Mouse (Mus musculus): ENCODE measurements around the gene Crygb.
A peak's percentile ranks its signal among the peaks of the same experiment; 100 is the strongest.

Crygb gene

DNA sequence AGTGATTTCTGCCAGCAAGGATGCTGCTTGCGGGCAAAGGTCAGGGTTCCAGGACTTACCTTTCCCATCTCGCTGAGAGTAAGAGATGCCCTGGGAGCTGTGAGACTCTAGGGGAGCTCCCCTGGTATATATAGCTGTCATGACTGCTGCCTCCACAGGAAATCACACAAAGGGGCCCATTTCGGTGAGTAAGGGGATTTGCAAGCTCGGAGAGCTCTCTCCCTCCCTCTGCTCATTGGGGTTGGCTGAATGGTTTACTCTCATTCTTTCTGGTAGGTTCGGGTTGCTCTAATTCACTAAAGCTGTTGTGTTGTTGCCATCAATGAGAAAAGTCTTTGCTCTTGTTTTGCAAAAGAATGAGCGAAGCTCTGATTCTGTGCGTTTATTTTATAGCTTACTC lies at the start of gene Crygb:
Crygb (minus strand) TSS at position 101 of the 400 bp plus-strand sequence.
- DNase-seq (ENCODE audit: extremely low read depth, low read depth): no peak

DNA sequence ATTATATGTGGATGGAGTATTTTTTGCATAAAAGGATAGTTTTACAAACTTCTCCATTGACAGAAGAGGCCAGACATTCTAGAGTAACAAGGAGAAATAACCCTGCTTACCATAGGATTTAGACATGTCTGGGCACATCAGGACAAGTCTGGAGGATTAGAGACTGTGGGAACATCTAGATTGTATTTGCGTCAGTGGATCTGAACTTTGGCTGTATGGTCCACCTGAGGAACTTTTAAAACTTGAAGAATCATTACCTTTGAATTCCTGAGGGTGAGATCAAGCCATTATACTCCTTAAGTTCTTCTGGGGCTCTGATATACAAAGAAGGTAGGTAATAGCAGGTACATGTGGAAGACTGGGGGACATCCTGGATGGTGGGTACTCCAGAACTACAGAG lies 49.6 kb upstream of the Crygb start:
- no peak for DNase-seq (ENCODE audit: extremely low read depth, low read depth)

- DNase-seq (ENCODE audit: extremely low read depth, low read depth): no peak
Observed at GRCm38 (mm10) chr1:65130226-65130625, 48.1 kb upstream of the Crygb start.

DNA sequence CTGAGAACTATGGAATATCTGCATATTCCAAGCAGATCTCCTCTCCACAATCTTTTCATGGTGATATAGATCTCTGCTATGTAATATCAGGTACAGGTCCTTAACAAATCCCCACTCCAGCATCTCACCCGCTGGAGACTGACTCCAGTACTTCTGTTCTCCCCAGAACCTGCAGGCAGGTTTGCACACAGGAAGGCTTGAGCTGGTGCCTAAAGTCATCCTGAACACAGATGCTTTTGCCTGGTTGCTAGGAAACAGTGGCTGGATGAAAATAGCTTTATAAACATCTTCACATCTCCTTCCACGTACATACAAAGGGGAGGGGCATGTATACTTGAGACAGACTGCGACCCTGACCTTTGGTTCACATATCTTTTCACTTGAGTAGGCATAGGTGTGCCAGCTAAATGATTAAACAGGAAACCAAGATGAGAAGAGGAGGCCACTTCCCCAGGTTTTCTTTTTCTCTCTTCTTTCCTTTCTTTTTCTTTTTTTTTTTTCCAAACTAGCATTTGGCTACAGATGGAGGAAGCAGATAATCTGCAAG lies 47.6 kb upstream of the Crygb start:
- no peak for DNase-seq (ENCODE audit: extremely low read depth, low read depth)

GRCm38 (mm10) chr1:65122574-65123372 lies 40.7 kb upstream of the Crygb start, which contains the start of gene D630023F18Rik:
Gene D630023F18Rik, minus strand, starts transcription at chr1:65123214.
- DNase-seq (ENCODE audit: extremely low read depth, low read depth): no peak

- no peak for DNase-seq (ENCODE audit: extremely low read depth, low read depth)
Observed at GRCm38 (mm10) chr1:65119438-65119837, 37.4 kb upstream of the Crygb start, which contains the start of gene Gm28845. Gene Gm28845, minus strand, starts transcription at chr1:65119558.

- DNase-seq (ENCODE audit: extremely low read depth, low read depth): no peak
Observed at GRCm38 (mm10) chr1:65118150-65118913, 36.2 kb upstream of the Crygb start.

- DNase-seq (ENCODE audit: extremely low read depth, low read depth): no peak
Observed at GRCm38 (mm10) chr1:65113536-65114172, 31.6 kb upstream of the Crygb start.

- no peak for DNase-seq (ENCODE audit: extremely low read depth, low read depth)
Observed at GRCm38 (mm10) chr1:65112807-65113196, 30.7 kb upstream of the Crygb start.

DNA sequence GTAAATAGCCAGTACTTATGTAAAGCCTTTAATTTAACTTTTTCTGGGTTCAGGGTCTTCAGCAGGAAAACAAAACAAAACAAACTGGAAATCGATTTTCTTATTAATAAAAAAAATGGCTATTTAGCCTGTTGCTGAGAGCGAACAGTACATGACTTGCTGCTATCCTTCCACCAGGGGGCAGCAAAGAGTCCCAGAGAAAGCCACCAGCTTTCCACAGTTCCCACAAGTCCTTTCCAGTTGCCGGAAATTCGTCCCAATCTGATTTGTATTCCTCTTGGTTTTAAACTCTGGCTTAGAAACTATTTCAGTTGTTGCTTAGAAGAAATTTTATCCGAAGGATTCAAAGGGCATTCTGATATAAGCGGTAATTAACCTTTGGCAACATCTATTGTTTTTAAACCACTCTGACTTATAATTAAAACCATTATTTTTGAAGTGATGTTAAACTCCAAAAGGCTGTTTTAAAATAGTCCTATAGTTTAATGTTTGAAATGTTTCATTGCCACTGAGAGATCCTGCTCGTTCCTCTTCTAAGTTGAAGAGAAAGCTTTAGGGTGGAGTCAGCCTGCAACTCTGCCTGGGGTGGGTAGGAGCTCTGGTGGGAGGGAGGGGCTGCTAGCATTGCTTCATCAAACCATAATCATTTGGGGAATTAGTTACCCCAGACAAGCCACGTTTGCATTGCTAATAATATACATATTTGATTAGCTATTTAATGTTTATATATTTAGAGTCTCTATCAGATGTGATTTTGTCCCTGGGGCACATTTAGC lies 30.1 kb upstream of the Crygb start:
- DNase-seq (ENCODE audit: extremely low read depth, low read depth): peak; percentile 40

DNA sequence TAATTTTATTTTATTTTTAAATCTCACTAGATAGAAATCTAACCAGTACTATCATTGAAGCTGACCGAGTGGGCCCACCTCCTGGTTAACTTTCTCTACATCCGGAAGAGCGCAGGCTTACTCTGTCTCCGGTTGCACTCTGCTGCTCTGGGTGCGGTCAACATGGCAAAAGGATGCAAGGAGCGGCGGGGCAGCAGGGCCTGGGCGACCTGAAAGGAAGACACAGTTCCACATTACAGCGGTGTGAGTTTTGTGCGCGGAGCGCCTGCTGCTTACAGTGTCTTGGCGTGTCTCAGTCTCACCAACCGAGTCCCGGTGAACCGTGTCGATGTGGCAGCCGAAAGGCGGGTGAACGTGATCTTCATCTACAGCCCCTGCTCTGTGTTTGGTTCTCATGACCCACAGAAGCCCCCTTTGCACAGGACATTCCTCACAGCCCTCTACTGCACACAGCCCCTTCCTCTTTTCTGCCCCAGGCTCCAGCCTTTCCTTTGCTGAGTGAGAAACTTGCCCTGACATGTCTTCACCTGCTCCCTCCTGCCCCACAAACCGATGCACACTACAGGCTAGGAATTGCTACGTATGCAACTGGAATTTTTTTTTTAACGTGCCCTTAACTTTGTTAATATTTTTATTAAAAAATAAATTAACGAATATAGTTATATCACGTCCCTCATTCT lies 27.8 kb upstream of the Crygb start:
- peak; percentile 26 for DNase-seq (ENCODE audit: extremely low read depth, low read depth)

DNA sequence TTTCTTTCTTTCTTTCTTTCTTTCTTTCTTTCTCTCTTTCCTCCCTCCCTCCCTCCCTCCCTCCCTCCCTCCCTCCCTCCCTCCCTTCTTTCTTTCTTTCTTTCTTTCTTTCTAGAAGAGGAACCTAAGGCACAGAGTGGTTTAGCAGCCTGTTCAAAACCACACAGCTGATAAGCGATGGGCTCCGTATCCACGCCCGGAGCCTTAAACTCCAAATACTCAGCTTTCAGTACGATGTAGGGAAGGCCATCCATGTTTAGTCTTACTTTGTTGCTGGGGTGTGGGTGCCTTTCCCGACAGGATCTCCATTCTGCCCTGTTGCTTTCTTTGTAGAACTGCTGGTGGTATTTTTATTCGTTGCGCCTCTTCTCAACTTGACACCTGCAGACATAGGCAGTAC lies 27.1 kb upstream of the Crygb start:
- DNase-seq (ENCODE audit: extremely low read depth, low read depth): peak; percentile 56

GRCm38 (mm10) chr1:65107654-65108279 lies 25.7 kb upstream of the Crygb start:
- DNase-seq (ENCODE audit: extremely low read depth, low read depth): no peak

- no peak for DNase-seq (ENCODE audit: extremely low read depth, low read depth)
Observed at GRCm38 (mm10) chr1:65103273-65103672, 21.2 kb upstream of the Crygb start, which contains the start of gene Cryga. Gene Cryga, minus strand, starts transcription at chr1:65103373.

- no peak for DNase-seq (ENCODE audit: extremely low read depth, low read depth)
Observed at GRCm38 (mm10) chr1:65096953-65097352, 14.9 kb upstream of the Crygb start.

DNA sequence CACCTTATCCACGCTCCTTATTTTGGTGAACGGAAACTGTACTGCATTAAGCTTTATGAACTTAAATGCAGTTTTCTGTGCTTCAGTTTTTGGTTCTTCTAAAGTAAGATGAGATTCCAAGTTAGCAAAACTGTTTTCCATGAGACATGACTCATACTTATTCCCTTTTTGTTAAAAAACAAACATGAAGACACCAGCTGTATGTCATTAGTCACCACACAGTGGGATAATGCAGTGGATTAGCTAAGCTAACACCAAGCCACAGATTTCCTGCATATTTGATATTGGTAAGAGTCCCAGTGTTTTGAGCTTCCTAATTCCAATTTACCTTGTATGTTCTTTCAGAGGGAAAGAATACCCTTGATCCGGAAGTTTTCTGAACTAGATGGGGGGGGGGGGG lies 9.5 kb upstream of the Crygb start:
- DNase-seq (ENCODE audit: extremely low read depth, low read depth): no peak

GRCm38 (mm10) chr1:65090370-65090769 lies 8.3 kb upstream of the Crygb start:
- no peak for DNase-seq (ENCODE audit: extremely low read depth, low read depth)

DNA sequence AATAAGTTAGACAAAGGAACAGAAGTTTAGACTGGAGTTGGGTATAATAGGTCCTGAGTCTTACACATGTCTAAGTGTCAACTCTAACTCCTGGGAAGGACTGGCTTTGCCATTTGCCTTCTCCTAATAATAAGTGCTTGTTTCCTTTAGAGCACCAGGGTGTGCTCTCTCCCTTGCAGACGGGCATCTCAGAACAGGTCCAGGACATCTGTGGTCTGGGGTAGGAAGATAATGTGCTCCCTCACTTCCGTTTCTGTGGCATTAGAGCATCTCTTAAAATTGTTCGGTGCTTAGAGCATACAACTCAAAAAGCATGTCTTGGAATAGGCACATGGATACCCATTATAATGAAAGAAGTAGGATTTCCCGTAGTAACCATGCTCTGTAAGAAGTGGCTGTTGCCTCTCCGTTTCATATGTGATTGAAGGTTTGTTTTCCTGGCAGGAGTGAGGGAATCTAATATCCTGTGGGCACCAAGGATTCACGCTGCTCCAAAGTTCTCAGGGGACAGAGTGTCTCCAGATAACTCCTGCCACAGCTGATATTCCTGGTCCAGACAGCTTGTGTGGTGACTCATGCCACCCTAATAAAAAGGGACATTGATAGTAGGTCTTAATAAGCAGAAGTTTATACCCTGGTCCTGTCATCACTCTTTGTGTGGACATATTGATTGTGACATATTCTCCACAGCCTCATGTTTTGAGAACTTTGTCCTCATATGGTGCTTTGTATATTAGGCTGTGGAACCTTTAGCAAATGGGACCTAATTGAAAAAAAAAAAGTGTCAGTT lies 6.7 kb upstream of the Crygb start:
- DNase-seq (ENCODE audit: extremely low read depth, low read depth): peak; percentile 47

DNA sequence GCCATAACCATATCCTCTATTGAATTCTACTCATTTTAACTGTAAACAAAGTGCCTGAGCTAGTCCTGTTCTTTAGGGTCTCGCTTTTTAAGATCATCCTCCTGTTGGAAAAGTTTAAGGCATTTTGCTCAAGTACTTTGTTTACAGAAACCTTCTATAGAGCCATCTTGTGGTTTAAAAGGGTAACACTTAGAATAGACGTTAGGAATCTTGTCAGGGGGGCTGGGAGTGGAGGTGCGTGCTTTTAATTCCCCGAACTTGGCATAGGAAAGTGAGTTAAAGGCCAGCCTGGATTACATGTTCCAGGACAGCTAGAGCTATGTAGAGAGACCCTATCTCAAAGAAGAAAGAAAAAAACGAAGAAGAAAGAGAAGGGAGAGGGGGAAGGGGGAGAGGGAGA lies 6.5 kb downstream of the Crygb start:
- DNase-seq (ENCODE audit: extremely low read depth, low read depth): no peak
